Mouse (Mus musculus) heart, postnatal 10 days (tissue): ENCODE results near the gene Olfr1428. TPM values are rescaled to one million over a fixed set of nuclear protein-coding genes. Genes with fewer than 3 reads are reported as not detected.
"Not testable (repeated sequence)": the region's sequence is repeated elsewhere in the genome, so short reads cannot be mapped to it uniquely, and the experiment has no call there.

Source experiments
- DNase-seq, 2 experiments: peaks; one replicate each; pipeline ENCODE4 v3.0.0; 2021
- intact Hi-C: fragments of 180-260 bp; cut with DNase I; formaldehyde crosslinking; loops from one replicate; pipeline ENCODE4 v1.15.1; 2025
- total RNA-seq, 2 experiments: library from RNA; stranded (reverse); gene quantifications; 2 replicates each; pipeline ENCODE4 v1.2.3; 2021

The Olfr1428 gene
- not detected for total RNA-seq

DNA sequence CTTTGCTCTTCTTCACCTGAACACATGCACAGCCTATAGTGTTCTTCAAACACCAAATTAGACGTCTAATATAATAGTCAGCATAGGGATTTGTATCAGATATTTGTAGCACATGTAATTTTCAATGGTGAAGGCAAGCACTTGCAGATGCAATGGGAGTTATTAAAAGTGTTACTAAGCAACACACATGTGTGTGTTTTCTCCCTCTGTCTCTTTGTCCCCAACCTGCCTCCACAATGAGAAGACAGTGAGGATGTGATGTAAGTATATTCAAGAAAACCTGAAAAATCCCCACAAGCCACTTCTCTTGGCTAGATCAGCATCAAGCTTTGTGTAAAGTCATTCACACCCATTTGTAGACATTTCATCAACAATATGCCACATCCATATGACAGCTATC lies at the start of gene Olfr1428:
Gene Olfr1428, minus strand, starts transcription at position 101 of the 400 bp plus-strand sequence.
- no peak for DNase-seq
- intact Hi-C loops, result no loop called here

GRCm38 (mm10) chr19:12145452-12145851 lies 29.8 kb upstream of the Olfr1428 start:
- no peak for DNase-seq
- intact Hi-C loops, result no loop called here

- intact Hi-C loops, result no loop called here
Observed at GRCm38 (mm10) chr19:12143356-12143755, 27.7 kb upstream of the Olfr1428 start.

DNA sequence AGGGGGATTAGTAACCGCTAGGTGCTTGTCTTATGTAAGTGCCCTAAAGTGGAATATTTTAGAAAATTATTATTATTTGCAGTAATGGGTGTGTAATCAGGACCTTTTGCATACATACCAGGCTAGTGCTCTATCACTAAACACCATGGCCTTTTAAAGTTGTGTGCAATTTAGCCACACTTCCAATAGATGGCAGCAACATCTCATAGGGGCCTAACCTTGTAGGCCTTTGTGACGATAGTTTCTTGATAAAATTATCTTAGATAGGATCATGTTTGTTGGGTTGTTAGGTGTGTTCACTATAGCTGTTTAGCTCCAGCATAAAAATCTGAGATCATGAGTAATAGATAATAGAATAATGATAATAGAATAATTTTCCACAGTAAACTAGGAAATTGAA lies 18.6 kb upstream of the Olfr1428 start:
- peak in 1 of 2 experiments; percentile 25 for DNase-seq
- intact Hi-C loops, result no loop called here

More at GRCm38 (mm10) chr19:12143356-12143755, 27.7 kb upstream of the Olfr1428 start:
- DNase-seq, result no peak

- intact Hi-C loops, result no loop called here
- no peak for DNase-seq
Observed at GRCm38 (mm10) chr19:12123103-12123502, 7.4 kb upstream of the Olfr1428 start, which contains the start of gene Olfr76. Gene Olfr76, minus strand, starts transcription at chr19:12123203.

- DNase-seq, result no peak
- intact Hi-C loops, result no loop called here
Observed at GRCm38 (mm10) chr19:12116464-12116863, 767 bp upstream of the Olfr1428 start.

GRCm38 (mm10) chr19:12113807-12114206 lies 1.9 kb downstream of the Olfr1428 start:
- intact Hi-C loops, result no loop called here
- DNase-seq, result no peak

GRCm38 (mm10) chr19:12104541-12104940 lies 11.2 kb downstream of the Olfr1428 start:
- intact Hi-C loops, result no loop called here
- DNase-seq, result no peak

- no peak for DNase-seq
- intact Hi-C loops, result no loop called here
Observed at GRCm38 (mm10) chr19:12103234-12103633, 12.5 kb downstream of the Olfr1428 start, which contains the start of gene Olfr1427. Gene Olfr1427, minus strand, starts transcription at chr19:12103334.

- no peak for DNase-seq
- intact Hi-C loops, result no loop called here
Observed at GRCm38 (mm10) chr19:12091913-12092312, 23.8 kb downstream of the Olfr1428 start, which contains the start of gene Olfr1426. Gene Olfr1426, minus strand, starts transcription at chr19:12092013.

GRCm38 (mm10) chr19:12077631-12078030 lies 38.1 kb downstream of the Olfr1428 start, which contains the start of gene Olfr1425:
Gene Olfr1425, minus strand, starts transcription at chr19:12077731.
- intact Hi-C loops, DNase-seq: not testable (repeated sequence)

GRCm38 (mm10) chr19:12069546-12069945 lies 46.2 kb downstream of the Olfr1428 start:
- DNase-seq, intact Hi-C loops: not testable (repeated sequence)

GRCm38 (mm10) chr19:12067806-12068205 lies 47.9 kb downstream of the Olfr1428 start:
- intact Hi-C loops, DNase-seq: not testable (repeated sequence)

- intact Hi-C loops, DNase-seq: not testable (repeated sequence)
Observed at GRCm38 (mm10) chr19:12062582-12062981, 53.1 kb downstream of the Olfr1428 start, which contains the start of gene Olfr1424. Gene Olfr1424, minus strand, starts transcription at chr19:12062682.

Other genes starting within 250 kb of the Olfr1428 start
- not detected for gene Olfr1419, start 240.8 kb downstream of the Olfr1428 start, total RNA-seq
- not detected for gene Olfr1420, start 229.3 kb downstream of the Olfr1428 start, total RNA-seq
- 10 to 100 TPM; 33.2 to 33.8 TPM for gene Patl1, start 203.5 kb downstream of the Olfr1428 start, total RNA-seq
- gene Osbp, start 150.0 kb downstream of the Olfr1428 start, total RNA-seq, result 10 to 100 TPM; 74.0 to 83.6 TPM
- gene Olfr1423, start 74.6 kb downstream of the Olfr1428 start, total RNA-seq, result not detected
- not detected for gene Olfr1424, start 53.2 kb downstream of the Olfr1428 start, total RNA-seq
- gene Olfr1425, start 38.2 kb downstream of the Olfr1428 start, total RNA-seq, result not detected
- not detected for gene Olfr1426, start 23.9 kb downstream of the Olfr1428 start, total RNA-seq
- gene Olfr1427, start 12.6 kb downstream of the Olfr1428 start, total RNA-seq, result not detected
- gene Olfr76, start 7.3 kb upstream of the Olfr1428 start, total RNA-seq, result not detected
- gene Olfr1555-ps1, start 54.2 kb upstream of the Olfr1428 start, total RNA-seq, result not detected
- gene Olfr1431, start 84.7 kb upstream of the Olfr1428 start, total RNA-seq, result not detected
- not detected for gene Olfr1432, start 116.7 kb upstream of the Olfr1428 start, total RNA-seq
- not detected for gene Olfr262, start 125.8 kb upstream of the Olfr1428 start, total RNA-seq
- not detected for gene Olfr235, start 145.1 kb upstream of the Olfr1428 start, total RNA-seq
- gene Olfr1434, start 164.0 kb upstream of the Olfr1428 start, total RNA-seq, result not detected
- not detected for gene Olfr1436, start 183.2 kb upstream of the Olfr1428 start, total RNA-seq
- gene Olfr1437, start 209.2 kb upstream of the Olfr1428 start, total RNA-seq, result not detected
- not detected for gene Olfr1438-ps1, start 220.0 kb upstream of the Olfr1428 start, total RNA-seq